Mouse (Mus musculus) brain, embryonic 14.5 days (tissue): ENCODE results near the gene Fasn.

Experiments used
- CTCF ChIP-seq: fragments of 200-500 bp; IDR thresholded peaks from 2 replicates; pipeline ENCODE4 v1.5.1; 2012; ENCODE audit warnings: inconsistent platforms, mild to moderate bottlenecking, moderate library complexity, borderline replicate concordance; ENCODE audit not compliant: insufficient read depth, insufficient read length; ENCODE audit errors: extremely low read depth
- POLR2A ChIP-seq: fragments of 200-500 bp; IDR thresholded peaks from 2 replicates; pipeline ENCODE4 v1.6.1; 2012; ENCODE audit warnings: mild to moderate bottlenecking, inconsistent platforms, borderline replicate concordance; ENCODE audit not compliant: poor library complexity, insufficient read depth, insufficient read length, severe bottlenecking; ENCODE audit errors: extremely low read depth

DNA sequence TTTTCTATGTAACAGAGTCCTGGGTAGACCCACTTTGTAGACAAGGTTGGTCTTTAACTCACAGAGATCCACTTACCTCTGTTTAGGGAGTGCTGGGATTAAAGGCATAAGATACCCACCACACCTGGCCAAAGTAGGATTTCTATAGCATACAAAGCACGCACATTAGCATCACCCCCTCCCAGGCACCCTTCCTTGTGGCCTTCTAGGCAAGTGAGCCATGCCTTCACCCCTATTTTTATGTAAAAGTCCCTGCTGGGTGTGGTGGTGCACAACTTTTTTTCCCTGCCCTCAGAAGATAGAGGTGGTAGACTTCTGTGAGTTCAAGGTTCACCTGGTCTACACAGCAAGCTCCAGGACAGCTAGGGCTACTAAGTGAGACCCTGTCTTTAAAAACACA is 44.5 kb downstream of the Fasn start:
- no peak for TF ChIP-seq CTCF
- no peak for TF ChIP-seq POLR2A
